Mouse (Mus musculus) liver, postnatal 0 days (tissue): Measurements from ENCODE around the gene Echs1. TPM values are rescaled to one million over a fixed set of nuclear protein-coding genes. Genes with fewer than 3 reads are reported as not detected.
"Not testable (repeated sequence)": the region's sequence is repeated elsewhere in the genome, so short reads cannot be mapped to it uniquely, and the experiment has no call there.

Experiments
- ATAC-seq: fragments of 200-750 bp; cut with Nextera tagmentation; 2 replicates; pipeline ENCODE4 v1.8.0; 2017; ENCODE audit warnings: mild to moderate bottlenecking, moderate library complexity
- DNase-seq: peaks from one replicate; pipeline ENCODE4 v3.0.0-alpha.2; 2016
- H3K27ac ChIP-seq: fragments of 300-500 bp; sonication (generic); 2 replicates; pipeline ENCODE4 v1.5.1; 2014; ENCODE audit warnings: antibody characterized with exemption, moderate library complexity, mild to moderate bottlenecking, low read depth
- H3K27me3 ChIP-seq: fragments of 300-500 bp; sonication (generic); 2 replicates; pipeline ENCODE4 v1.6.1; 2014; ENCODE audit warnings: low read length, control low read depth, mixed read lengths; ENCODE audit not compliant: insufficient read depth
- H3K36me3 ChIP-seq: fragments of 300-500 bp; sonication (generic); replicated peaks from 2 replicates; pipeline ENCODE4 v1.6.1; 2014; ENCODE audit warnings: mild to moderate bottlenecking, control low read depth, low read length, moderate library complexity, mixed read lengths; ENCODE audit not compliant: insufficient read depth
- H3K4me1 ChIP-seq: fragments of 300-500 bp; sonication (generic); 2 replicates; pipeline ENCODE4 v1.6.1; 2014; ENCODE audit warnings: antibody characterized with exemption, mild to moderate bottlenecking, control low read depth; ENCODE audit not compliant: insufficient read depth
- H3K4me2 ChIP-seq: fragments of 300-500 bp; sonication (generic); 2 replicates; pipeline ENCODE4 v1.6.1; 2014; ENCODE audit warnings: low read depth, mild to moderate bottlenecking, low read length, moderate library complexity, mixed read lengths
- H3K4me3 ChIP-seq: fragments of 300-500 bp; sonication (generic); 2 replicates; pipeline ENCODE4 v1.5.1; 2014; ENCODE audit warnings: low read depth, low read length
- H3K9ac ChIP-seq: fragments of 300-500 bp; sonication (generic); replicated peaks from 2 replicates; pipeline ENCODE4 v1.6.1; 2014; ENCODE audit warnings: mild to moderate bottlenecking, moderate library complexity
- H3K9me3 ChIP-seq: fragments of 300-500 bp; sonication (generic); 2 replicates; pipeline ENCODE4 v1.6.1; 2016; ENCODE audit warnings: mild to moderate bottlenecking, control low read depth, low read length, mixed read lengths
- CTCF ChIP-seq: sonication (generic); IDR thresholded peaks from 2 replicates; pipeline ENCODE4 v1.5.1; 2016; ENCODE audit warnings: antibody characterized with exemption, low read depth
- EP300 ChIP-seq: IDR thresholded peaks from 2 replicates; pipeline ENCODE4 v1.6.1; 2016; ENCODE audit warnings: antibody characterized with exemption, low read depth, mild to moderate bottlenecking
- WGBS: fragments of 180-500 bp; shearing (Covaris S2); extraction: QIAGEN DNeasy Blood & Tissue Kit; methylation state at CpG from one replicate; pipeline ENCODE4 v1.1.7; 2014; ENCODE audit not compliant: insufficient replicate concordance; 5-methylcytosine and 5-hydroxymethylcytosine counted together
- polyA plus RNA-seq: library from polyadenylated mRNA; unstranded; fragments of >200 nt; fragmentation: Nextera tagmentation; extraction: Ambion mirVana; gene quantifications from 2 replicates; pipeline ENCODE4 v1.2.1, GENCODE M21; 2015

Echs1 gene
- polyA plus RNA-seq, 1 experiment from 2014 or later, result 194 TPM

DNA sequence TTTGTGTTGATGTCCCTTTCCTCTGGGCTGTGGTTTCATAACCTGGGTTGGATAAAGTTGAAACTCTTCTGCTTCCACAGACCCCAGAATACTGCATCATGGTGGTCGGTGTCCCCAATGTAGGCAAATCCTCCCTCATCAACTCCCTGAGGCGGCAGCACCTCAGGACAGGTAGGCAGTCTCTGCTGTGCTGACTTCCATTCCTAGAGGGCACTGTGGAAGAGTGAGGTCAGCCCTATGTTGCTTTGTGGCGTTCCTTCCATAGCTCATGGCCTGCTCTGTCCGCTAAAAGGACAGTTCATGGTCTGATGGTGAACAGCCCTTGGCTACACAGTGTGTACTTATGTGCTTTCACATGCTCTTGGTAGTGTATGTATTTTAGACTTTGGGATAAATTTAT lies 28.3 kb upstream of the Echs1 start:
- H3K4me1 ChIP-seq, result no peaks in the 10 kb centered on the region
- no peaks in the 10 kb centered on the region for H3K27me3 ChIP-seq
- no peak for TF ChIP-seq CTCF
- no peak for TF ChIP-seq EP300
- 0 out of 2 replicates have a peak, but pooled peaks cover under 1% of the 10 kb centered on the region for H3K36me3 ChIP-seq
- no peak overlapping the region for H3K9ac ChIP-seq
- ATAC-seq, result no peak
- no peak overlapping the region for H3K4me3 ChIP-seq
- H3K27ac ChIP-seq, result no peak overlapping the region
- no peaks in the 10 kb centered on the region for H3K9me3 ChIP-seq
- WGBS, result 90% methylated on average over 4 of the region's 4 CpGs
- no peak overlapping the region for H3K4me2 ChIP-seq
- DNase-seq, result no peak

DNA sequence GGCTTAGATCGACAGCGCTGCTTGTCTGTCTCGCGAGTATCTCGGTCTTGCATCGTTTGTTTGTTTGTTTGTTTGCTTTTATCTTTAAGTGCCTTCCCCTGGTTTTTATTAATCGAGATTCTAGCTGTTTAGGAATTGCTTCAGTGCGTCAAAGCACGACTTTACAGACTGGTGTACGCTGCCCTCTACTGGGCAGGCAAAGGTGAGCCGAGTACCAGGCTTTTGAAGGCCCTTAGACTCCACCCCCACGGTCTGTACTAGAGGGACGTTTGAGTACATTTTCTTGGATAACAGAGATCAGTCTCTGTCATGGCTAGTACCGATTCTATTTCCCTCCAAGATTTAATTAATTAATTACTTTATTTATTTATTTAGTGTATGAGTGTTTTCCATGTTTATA lies 25.1 kb upstream of the Echs1 start:
- H3K9me3 ChIP-seq, result no peaks in the 10 kb centered on the region
- H3K4me2 ChIP-seq, result no peak overlapping the region
- no peaks in the 10 kb centered on the region for H3K36me3 ChIP-seq
- H3K9ac ChIP-seq, result no peak overlapping the region
- no peak overlapping the region for H3K27ac ChIP-seq
- TF ChIP-seq EP300 (no peak), CTCF (peak; percentile 87)
- no peaks in the 10 kb centered on the region for H3K27me3 ChIP-seq
- DNase-seq (peak; percentile 71), ATAC-seq (no peak)
- WGBS, result 6% methylated on average over 14 of the region's 14 CpGs
- peaks cover 4% of the 10 kb centered on the region; the same call in 1 of the 2 replicates for H3K4me1 ChIP-seq
- no peak overlapping the region for H3K4me3 ChIP-seq

DNA sequence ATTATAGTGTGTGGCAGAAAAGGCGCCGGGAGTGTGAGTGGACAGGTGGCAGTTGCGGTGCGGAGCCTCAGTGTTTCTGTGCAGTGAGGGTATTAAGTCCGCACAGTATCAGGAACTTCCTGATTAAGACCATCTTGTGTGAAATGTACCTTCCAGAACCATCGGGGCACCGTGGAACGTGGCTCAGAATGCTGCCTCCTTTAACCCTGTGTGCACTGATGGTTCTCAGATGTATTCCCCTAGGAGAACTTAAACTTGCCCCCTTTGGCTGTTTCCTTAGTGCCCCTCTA lies 21.7 kb upstream of the Echs1 start:
- 0% methylated on average over 8 of the region's 8 CpGs for WGBS
- TF ChIP-seq CTCF, result no peak
- no peak for TF ChIP-seq EP300
- H3K9ac ChIP-seq, result peak overlapping the region; percentile 82
- H3K4me2 ChIP-seq, result peak overlapping the region; percentile 80
- H3K4me3 ChIP-seq, result peak overlapping the region; percentile 77
- no peaks in the 10 kb centered on the region for H3K27me3 ChIP-seq
- peak overlapping the region; percentile 89 for H3K27ac ChIP-seq
- ATAC-seq, result no peak
- H3K4me1 ChIP-seq, result peaks cover 4% of the 10 kb centered on the region; the same call in 1 of the 2 replicates
- H3K9me3 ChIP-seq, result no peaks in the 10 kb centered on the region
- no peak for DNase-seq
- H3K36me3 ChIP-seq, result peaks cover 6% of the 10 kb centered on the region; the same call in 1 of the 2 replicates

DNA sequence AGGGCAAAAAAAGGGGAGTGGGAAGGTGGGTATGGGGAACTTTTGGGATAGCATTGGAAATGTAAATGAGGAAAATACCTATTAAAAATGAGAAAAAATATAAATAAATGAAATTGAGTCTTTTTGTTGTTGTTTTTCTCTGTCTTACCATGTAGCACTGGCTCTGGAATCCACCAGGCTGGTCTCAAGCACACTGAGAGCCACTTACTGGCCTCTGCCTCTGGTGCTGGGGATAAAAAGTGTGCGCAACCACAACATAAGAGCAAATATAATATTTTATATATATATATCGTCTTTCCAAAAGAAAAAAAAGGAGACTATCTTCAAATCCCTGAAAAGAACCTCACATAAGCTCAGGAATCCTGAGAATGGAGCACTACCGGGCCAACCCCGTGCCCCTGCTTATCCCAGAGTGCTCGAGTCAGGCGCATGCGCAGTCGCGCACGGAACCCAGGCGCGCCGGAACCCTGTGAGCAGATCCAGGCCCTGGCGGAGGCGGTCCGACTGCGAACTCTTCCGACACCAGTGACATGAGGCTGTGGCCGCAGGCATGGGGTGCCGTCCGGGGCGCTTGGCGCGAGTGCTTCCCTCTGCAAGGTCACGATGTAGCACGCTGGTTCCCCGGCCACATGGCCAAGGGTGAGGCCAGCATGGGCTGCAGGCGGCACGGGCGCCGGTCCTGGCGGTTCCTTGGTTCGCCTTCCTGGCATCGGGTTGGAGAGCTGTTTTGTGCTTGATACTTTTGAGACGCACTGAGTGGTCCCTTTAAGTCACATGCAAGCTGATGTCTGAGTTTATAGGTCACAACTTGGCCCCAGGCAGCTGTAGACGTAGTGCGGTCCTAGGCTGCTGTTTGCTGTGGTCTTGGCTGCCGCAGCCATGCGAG lies 21.1 kb upstream of the Echs1 start, which contains the start of gene Mtg1:
Gene Mtg1 (plus strand): TSS at position 430 of the 886 bp plus-strand sequence.
- peak within 1 kb of the TSS; percentile 77 for H3K4me3 ChIP-seq
- H3K27me3 ChIP-seq, result no peaks in the 10 kb centered on the region
- no peaks in the 10 kb centered on the region for H3K9me3 ChIP-seq
- TF ChIP-seq EP300, result no peak
- no peak for TF ChIP-seq CTCF
- H3K4me2 ChIP-seq, result peak within 1 kb of the TSS; percentile 80
- H3K27ac ChIP-seq, result peak within 1 kb of the TSS; percentile 89
- peak within 1 kb of the TSS; percentile 82 for H3K9ac ChIP-seq
- 2% methylated on average over 39 of the region's 39 CpGs for WGBS
- DNase-seq (peak; percentile 97), ATAC-seq (peak; percentile 97)
- peaks cover 6% of the 10 kb centered on the region; the same call in 1 of the 2 replicates for H3K36me3 ChIP-seq
- H3K4me1 ChIP-seq, result peaks cover 4% of the 10 kb centered on the region; the same call in 1 of the 2 replicates

DNA sequence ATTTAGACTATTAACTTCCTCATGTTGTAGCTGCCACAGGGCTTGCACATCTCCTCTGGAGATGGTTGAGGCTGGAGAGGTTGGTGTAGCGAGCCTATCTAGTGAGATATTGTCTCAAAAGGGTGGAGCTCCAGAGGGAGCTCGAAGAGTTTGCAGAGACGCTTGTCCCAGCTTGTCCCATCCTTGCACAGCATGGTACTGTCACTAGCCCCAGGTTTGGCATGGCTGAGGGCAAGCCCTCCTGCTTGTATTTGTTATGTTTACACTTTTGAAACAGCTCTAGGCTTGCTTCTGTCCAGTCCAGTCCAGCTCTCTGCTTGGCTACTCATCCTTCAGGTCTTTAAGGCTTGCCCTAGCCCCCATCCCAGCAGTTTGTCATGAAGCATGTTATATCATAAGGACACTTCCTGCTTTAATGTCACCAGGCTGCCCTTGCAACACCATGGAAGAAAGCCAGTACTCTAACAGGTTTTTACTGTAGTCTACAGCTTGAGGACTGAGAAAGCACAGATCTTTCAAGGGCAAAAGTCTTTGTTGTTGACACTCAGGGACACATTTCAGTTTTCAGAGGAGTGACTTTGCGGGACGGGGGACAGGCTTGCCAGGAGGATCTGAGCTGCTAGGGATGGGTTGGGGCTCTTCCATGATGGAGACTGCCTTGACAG lies 19.0 kb upstream of the Echs1 start:
- Histone ChIP-seq H3K9ac (no peak overlapping the region), H3K4me3 (no peak overlapping the region), H3K27me3 (no peaks in the 10 kb centered on the region), H3K4me1 (peaks cover 4% of the 10 kb centered on the region; the same call in 1 of the 2 replicates), H3K9me3 (no peaks in the 10 kb centered on the region), H3K27ac (no peak overlapping the region), H3K36me3 (peaks cover 16% of the 10 kb centered on the region), H3K4me2 (no peak overlapping the region)
- ATAC-seq, result no peak
- TF ChIP-seq CTCF, result no peak
- no peak for TF ChIP-seq EP300
- DNase-seq, result no peak
- 72% methylated on average over 5 of the region's 5 CpGs for WGBS

DNA sequence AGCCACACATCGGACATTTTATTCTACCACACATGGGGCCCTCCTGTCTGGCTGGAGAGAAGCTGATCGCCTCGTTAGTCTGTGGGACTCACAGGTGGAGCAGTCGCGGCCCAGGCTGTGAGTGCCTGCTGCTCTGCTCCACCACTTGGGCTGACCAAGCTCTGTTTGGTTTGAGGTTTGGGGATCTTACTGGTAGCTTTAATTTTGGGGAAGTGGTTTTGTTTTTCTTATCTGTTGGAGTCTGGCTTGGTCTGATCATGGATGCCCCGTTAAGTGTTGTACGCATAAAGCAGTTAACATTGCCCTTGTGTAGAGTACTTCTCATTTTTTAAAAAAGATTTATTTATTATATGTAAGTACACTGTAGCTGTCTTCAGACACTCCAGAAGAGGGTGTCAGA lies 17.8 kb upstream of the Echs1 start:
- 37% methylated on average over 3 of the region's 7 CpGs for WGBS
- H3K9ac ChIP-seq, H3K27me3 ChIP-seq, ATAC-seq, H3K9me3 ChIP-seq, H3K4me1 ChIP-seq, DNase-seq, H3K4me2 ChIP-seq, H3K4me3 ChIP-seq, H3K27ac ChIP-seq: not testable (repeated sequence)
- peaks cover 26% of the 10 kb centered on the region for H3K36me3 ChIP-seq

DNA sequence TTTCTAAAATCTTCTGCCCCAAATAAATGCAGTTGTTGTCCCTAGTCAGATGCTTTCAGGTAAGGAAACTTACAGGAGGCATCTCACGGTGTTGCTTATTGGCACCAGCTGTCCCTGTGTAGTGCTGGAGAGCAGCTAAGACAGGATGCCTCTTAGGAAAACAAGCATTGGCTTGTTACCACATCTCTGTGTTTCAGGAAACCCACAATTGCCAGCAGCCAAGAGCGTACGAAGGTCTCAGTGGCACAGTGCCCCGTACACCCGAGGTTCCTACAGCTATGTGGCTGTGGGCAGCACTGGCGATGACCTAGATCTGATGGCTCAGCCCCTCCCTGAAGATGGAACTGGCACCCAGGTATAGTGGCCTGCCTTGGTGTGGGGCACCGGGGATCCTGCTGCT lies 15.9 kb upstream of the Echs1 start:
- 47% methylated on average over 7 of the region's 7 CpGs for WGBS
- not testable (repeated sequence) for H3K9ac ChIP-seq, DNase-seq, H3K4me1 ChIP-seq, H3K4me3 ChIP-seq, H3K27me3 ChIP-seq, ATAC-seq, H3K9me3 ChIP-seq, H3K27ac ChIP-seq, H3K4me2 ChIP-seq
- peaks cover 26% of the 10 kb centered on the region for H3K36me3 ChIP-seq
